Mouse (Mus musculus): ENCODE measurements around the gene Spc24.

Spc24 gene

DNA sequence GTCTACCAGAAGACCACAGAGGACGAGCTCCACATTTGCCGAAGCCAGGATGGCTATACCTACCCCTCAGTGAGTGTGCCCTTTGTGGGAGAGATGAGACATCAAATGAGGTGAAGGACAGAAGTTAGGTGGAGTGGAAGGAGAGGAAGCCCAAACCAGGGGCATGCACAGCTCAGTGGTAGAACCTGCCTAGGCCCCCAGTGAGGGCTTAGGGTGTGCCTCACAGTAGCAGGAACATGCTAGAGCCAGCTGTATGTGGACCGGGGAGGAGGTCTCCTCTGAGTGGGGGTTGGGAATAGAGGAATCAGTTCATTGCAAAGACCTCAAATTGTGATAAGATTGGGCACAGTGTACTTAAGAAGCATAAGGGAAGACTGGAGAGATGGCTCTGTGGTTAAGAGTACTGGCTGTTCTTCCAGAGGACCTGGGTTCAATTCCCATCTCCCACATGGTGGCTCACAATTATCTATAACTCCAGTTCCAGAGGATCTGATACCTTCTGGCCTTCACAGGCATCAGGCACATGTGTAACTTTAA is 12.8 kb downstream of the Spc24 start:
- no peak for DNase-seq

DNA sequence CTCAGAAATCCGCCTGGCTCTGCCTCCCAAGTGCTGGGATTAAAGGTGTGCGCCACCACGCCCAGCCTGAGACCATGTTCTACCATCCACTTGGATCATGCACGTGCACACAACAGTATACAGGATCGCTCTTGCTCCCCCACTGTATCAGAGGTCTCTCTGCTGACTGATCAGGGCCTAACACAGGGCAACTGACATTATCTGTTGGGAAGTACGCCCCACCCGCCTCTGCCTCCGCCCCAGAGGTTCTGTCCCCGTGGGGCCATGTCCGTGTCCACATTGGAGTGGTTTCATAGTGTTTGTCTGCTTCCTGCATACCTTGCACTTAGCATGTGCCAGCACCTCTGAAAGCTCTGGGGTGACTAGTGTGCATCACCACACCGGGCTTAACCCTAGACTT is 18.6 kb downstream of the Spc24 start:
- DNase-seq: no peak

- DNase-seq: no peak
These were observed 19.7 kb downstream of the Spc24 start for GRCm38 (mm10) chr9:21740427-21740826.

GRCm38 (mm10) chr9:21738776-21739175 is 21.3 kb downstream of the Spc24 start:
- DNase-seq: no peak

- no peak for DNase-seq
These were observed 22.9 kb downstream of the Spc24 start for GRCm38 (mm10) chr9:21737188-21737587.

DNA sequence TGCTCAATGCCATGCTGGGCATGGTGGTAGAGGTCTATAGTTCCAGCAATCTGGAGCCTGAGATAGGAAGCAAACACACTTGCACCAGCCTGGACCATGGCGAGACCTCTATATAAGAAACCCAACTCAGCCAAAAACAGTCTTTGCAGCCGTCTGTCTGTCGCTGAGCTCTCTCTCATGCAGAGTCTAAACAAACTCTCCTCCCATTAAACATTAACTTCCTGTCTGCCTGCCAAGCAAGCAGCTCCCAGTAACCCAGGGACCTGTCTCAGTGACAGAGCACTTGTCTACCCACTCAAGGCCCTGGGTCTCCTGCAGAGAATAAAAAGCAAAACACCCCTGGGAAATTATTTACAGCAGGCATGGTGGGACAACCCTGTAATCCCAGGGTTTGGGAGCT is 23.5 kb downstream of the Spc24 start:
- DNase-seq: peak in 1 of 2 experiments; percentile 58

DNA sequence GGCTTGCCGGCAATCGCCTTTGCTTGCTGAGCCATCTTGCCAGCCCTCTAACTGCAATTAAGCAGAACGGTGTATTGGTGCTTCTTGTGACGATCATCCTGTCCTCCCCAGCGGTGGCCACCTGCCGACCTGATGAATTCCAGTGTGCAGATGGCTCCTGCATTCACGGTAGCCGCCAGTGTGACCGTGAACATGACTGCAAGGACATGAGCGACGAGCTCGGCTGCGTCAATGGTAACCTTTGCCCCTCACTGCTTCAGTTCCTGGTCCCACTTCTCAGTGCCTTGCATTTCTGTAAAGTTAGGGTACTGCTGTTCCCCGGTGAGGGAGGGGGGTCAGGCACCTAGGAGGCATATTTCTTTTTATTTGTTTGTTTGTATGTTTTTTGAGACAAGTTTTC is 25.0 kb downstream of the Spc24 start:
- DNase-seq: no peak

DNA sequence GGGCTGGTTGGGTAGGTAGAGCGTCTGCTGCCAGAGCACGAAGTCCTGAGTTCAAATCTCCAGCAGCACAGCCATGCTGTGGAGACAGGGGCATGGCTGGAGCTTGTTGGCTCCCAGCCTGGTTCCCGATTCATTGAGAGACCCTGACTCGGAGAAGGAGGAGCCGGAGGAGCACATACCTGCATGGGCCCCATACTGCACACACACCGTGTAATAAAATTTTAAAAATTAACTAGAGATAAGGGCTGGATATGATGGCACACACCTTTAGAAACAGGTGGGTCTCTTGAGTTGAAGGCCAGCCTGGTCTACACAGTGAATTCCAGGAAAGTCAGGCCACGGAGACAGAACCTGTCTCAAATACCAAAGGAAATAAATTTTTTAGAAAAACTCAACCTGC is 26.1 kb downstream of the Spc24 start:
- DNase-seq: no peak

GRCm38 (mm10) chr9:21733446-21733845 is 26.7 kb downstream of the Spc24 start:
- no peak for DNase-seq

- no peak for DNase-seq
These were observed 27.8 kb downstream of the Spc24 start for GRCm38 (mm10) chr9:21732288-21732687.

DNA sequence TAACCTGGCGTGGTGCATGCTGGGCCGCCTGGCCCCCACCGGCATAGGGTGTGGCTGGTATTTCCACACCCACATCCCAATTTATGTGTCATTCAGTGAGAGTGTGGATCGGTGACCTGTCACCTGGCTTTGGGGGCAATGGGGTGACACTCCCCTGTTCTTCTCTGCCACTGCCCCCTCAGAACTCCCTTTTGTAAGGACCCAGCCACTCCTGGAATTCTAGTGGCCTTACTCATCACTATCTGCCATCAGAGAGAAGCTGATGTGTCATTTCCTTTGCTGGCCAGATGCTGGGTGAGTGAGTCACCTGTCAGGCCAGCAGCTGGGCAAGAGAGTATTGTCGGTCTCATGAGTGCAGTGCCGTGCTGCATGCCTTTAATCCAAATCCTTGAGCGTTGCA is 30.8 kb downstream of the Spc24 start:
- no peak for DNase-seq

GRCm38 (mm10) chr9:21728261-21728832 is 31.8 kb downstream of the Spc24 start:
- DNase-seq: no peak

DNA sequence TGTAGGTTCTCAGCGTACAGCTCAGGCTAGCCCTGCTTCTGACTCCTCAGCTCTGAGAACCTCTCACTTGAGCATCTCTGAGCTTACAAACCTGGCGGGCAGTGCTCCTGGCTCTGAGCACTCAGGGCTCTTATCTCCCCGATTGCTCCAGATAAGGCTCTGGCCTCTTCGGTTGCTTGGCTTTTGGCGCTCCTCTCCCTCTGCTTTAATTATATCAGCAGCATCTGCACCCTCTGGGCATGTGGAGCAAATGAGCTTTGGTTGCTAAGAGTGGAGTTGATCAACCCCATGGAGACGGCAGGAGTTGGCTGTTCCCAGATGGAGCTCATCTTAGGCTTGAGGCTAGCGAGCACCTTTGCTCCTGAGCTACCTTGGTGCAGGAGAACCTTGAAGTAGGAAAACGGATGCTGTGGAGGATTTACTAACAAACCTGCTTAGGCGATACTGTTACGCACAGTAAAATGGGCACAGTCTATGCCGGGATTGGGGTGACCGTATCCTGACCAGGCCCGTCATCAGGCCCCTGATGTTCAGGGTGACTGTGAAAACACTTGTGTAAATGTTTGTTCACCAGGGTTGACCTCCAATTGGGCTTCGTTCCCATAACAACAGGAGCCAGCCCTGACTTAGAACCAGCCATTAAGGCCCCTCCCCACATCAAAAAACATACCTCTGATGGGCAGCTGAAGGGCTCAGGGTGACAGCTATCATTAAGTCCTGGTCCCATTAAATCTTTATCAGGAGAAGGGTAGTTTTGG is 33.7 kb downstream of the Spc24 start:
- no peak for DNase-seq

GRCm38 (mm10) chr9:21725224-21726121 is 34.6 kb downstream of the Spc24 start:
- no peak for DNase-seq

DNA sequence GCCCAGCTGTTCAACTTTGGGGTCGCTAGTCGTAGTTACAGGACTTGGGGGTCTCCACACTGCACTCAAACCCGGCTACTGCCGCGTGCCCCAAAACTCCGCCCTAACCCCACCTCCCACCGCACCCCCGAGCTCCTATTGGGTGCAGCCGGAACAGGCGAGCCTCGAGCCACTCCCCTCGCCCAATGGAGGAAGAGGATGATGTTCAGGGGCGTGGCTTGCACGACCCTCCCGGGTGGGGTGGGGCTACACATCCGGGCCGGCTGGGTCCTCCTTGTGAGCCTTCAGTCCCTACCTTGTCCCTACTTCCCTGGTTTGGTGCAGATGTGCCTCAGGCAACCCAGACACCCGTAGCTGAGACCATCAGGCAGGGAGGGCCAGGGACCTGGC is 36.0 kb downstream of the Spc24 start:
- peak; percentile 95 to 96 for DNase-seq

DNA sequence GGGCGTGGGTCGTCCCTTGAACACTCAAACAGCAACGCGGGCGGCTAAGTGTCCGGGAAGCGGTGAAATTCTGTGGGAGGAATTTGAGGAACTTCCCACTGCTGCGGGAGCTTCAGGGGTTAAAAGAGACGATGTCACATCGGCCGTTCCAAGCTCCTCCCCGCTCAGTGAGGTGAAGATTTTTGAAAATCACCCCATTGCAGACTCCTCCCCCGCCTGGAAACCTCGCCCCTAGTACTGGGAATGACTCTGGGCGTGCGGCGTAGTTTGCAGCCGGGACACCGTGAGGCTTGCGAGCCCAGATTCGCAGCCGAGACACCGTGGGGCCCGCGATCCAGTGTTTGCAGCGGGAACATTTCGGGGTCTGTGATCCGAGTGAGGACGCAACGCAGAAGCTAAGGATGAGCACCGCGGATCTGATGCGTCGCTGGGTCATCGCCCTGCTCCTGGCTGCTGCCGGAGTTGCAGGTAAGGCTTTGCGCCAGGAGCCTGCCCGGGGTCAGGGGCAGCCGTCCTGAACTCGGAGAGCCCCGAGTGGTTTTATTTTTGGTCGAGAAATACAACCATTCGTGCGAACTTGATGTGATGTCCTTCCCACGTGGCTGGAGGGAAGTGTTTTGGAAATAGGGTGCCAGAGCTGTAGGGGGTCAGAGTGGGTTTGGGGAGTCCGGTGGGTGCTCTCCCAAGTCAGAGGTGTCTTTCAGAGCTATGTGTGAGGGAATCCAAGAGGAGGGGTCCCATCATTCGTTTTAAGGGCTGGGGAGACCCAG is 36.5 kb downstream of the Spc24 start, which contains the start of gene Ldlr:
TSS of gene Ldlr (plus strand) at position 107 of the 770 bp plus-strand sequence.
- DNase-seq: peak; percentile 92 to 93

DNA sequence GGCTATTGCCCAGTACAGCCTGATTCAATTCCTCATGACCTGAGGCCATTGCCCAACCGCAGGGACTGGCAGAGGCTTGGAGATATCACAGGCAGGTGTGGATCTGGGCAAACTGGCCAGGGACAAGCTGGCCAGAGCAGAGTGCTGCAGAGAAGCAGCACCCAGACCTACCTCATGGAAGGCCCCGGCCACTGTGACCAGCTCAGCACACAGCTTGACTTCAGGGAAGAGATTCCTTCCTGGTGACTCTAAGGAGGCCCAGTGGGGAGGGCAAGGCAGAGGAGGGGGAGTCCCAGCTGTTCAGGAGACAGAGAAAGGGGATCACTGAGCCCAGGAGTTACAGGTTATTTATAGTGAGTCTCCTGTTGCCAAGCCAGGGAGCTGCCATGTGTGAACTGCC is 39.1 kb downstream of the Spc24 start:
- DNase-seq: no peak

DNA sequence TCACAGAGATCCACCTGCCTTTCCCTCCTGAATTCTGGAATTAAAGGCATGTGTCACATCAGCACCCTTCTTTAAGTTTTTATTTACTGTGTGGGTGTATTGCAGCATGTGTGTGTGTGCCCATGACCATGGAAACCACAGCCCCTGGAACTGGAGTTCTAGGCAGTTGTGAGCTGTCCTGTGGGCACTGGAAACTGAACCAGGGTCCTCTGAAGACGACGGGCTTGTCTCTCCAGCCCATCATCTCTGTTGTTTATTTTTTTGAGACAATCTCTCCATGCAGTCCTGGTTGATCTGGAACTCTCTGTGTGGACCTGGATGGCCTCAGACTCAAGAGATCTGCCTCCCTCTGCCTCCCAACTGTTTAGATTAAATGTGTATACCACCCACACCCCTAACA is 43.1 kb downstream of the Spc24 start:
- no peak for DNase-seq

DNA sequence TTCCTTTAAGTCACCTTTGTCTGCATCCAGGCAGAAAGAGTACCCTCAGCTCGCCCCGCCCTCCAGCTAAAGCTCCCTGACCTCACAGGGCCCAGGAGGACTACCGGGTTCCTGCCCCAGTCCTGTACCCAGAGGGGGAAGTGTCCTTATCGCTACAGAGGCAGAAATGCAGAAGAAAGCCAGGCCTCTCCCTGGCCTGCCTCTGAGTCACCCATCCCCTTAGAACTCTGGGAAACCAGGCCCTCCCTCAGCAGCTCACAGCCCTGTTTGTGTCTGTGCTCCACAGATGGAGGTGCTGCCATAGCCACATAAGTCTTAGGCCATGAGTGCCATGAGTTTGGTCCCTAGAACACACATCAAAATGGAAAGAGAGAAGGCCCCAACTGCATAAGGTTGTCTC is 44.8 kb downstream of the Spc24 start:
- DNase-seq: peak; percentile 53

DNA sequence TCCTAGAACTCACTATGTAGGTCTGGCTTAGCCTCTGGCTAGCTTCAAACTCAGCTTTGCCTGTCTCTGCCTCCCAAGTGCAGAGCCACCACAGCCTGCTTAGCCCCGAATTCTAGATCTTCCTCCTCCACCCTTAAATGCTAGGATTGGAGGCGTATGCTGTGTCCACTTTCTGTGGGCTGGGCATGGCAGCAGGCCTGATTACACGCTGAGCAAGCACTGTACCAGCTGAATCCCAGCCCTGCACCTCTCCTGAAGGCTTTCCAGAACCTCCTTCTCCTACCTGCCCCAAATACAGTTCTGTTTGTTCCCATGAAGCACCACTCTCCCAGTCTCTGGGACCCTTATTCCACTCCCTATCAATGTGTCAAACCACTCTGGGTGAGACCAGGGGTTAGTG is 50.8 kb downstream of the Spc24 start:
- no peak for DNase-seq

- no peak for DNase-seq
These were observed 53.4 kb downstream of the Spc24 start for GRCm38 (mm10) chr9:21706586-21707265.

- no peak for DNase-seq
These were observed 54.0 kb downstream of the Spc24 start for GRCm38 (mm10) chr9:21706085-21706484.

Data from lung, postnatal 4 days (tissue).